Mouse (Mus musculus): ENCODE data around the gene Ephb2.
A peak's percentile ranks its signal among the peaks of the same experiment; 100 is the strongest.

Ephb2 gene

GRCm38 (mm10) chr4:136763349-136763748 is 72.4 kb downstream of the Ephb2 start:
- no peak for DNase-seq (ENCODE audit: low read depth, low spot score)

- DNase-seq (ENCODE audit: low read depth, low spot score), result no peak
Observed at GRCm38 (mm10) chr4:136761713-136762380, 73.9 kb downstream of the Ephb2 start.

GRCm38 (mm10) chr4:136760882-136761281 is 74.9 kb downstream of the Ephb2 start:
- DNase-seq (ENCODE audit: low read depth, low spot score), result no peak

- DNase-seq (ENCODE audit: low read depth, low spot score), result no peak
Observed at GRCm38 (mm10) chr4:136757096-136757495, 78.7 kb downstream of the Ephb2 start.

GRCm38 (mm10) chr4:136756486-136756885 is 79.3 kb downstream of the Ephb2 start:
- no peak for DNase-seq (ENCODE audit: low read depth, low spot score)

- peak; percentile 61 for DNase-seq (ENCODE audit: low read depth, low spot score)
Observed at GRCm38 (mm10) chr4:136755364-136755811, 80.4 kb downstream of the Ephb2 start.

GRCm38 (mm10) chr4:136754256-136754655 is 81.5 kb downstream of the Ephb2 start:
- DNase-seq (ENCODE audit: low read depth, low spot score), result no peak

GRCm38 (mm10) chr4:136751355-136752020 is 84.3 kb downstream of the Ephb2 start:
- no peak for DNase-seq (ENCODE audit: low read depth, low spot score)

GRCm38 (mm10) chr4:136750578-136751338 is 85.0 kb downstream of the Ephb2 start:
- DNase-seq (ENCODE audit: low read depth, low spot score), result no peak

- peak; percentile 79 for DNase-seq (ENCODE audit: low read depth, low spot score)
Observed at GRCm38 (mm10) chr4:136749851-136750577, 85.8 kb downstream of the Ephb2 start.

GRCm38 (mm10) chr4:136749431-136749830 is 86.4 kb downstream of the Ephb2 start:
- no peak for DNase-seq (ENCODE audit: low read depth, low spot score)

- no peak for DNase-seq (ENCODE audit: low read depth, low spot score)
Observed at GRCm38 (mm10) chr4:136748842-136749392, 86.9 kb downstream of the Ephb2 start.

- no peak for DNase-seq (ENCODE audit: low read depth, low spot score)
Observed at GRCm38 (mm10) chr4:136746516-136746915, 89.3 kb downstream of the Ephb2 start.

GRCm38 (mm10) chr4:136742677-136743076 is 93.1 kb downstream of the Ephb2 start:
- peak; percentile 34 for DNase-seq (ENCODE audit: low read depth, low spot score)

- peak; percentile 94 for DNase-seq (ENCODE audit: low read depth, low spot score)
Observed at GRCm38 (mm10) chr4:136741840-136742239, 93.9 kb downstream of the Ephb2 start.

- DNase-seq (ENCODE audit: low read depth, low spot score), result no peak
Observed at GRCm38 (mm10) chr4:136740963-136741362, 94.8 kb downstream of the Ephb2 start.

GRCm38 (mm10) chr4:136739189-136739588 is 96.6 kb downstream of the Ephb2 start:
- no peak for DNase-seq (ENCODE audit: low read depth, low spot score)

- DNase-seq (ENCODE audit: low read depth, low spot score), result no peak
Observed at GRCm38 (mm10) chr4:136738291-136738690, 97.5 kb downstream of the Ephb2 start.

GRCm38 (mm10) chr4:136735856-136736255 is 99.9 kb downstream of the Ephb2 start:
- no peak for DNase-seq (ENCODE audit: low read depth, low spot score)

- no peak for DNase-seq (ENCODE audit: low read depth, low spot score)
Observed at GRCm38 (mm10) chr4:136734210-136734803, 101.5 kb downstream of the Ephb2 start.
